Mouse (Mus musculus): ENCODE data around the gene Usp49. TPM values are rescaled to one million over a fixed set of nuclear protein-coding genes. Genes with fewer than 3 reads are reported as not detected.

The Usp49 gene
- polyA plus RNA-seq, 1 experiment from 2014 or later, result 7.9 TPM

- Histone ChIP-seq H3K27ac (ENCODE audit: low read depth, low read length) (no peak overlapping the region), H3K27me3 (ENCODE audit: control insufficient read depth, insufficient read depth, low read length) (no peaks in the 10 kb centered on the region), H3K4me2 (ENCODE audit: low read depth) (no peak overlapping the region), H3K9me3 (ENCODE audit: control insufficient read depth, low read length) (no peaks in the 10 kb centered on the region), H3K4me1 (ENCODE audit: control insufficient read depth, insufficient read depth, low read length) (peaks cover 13% of the 10 kb centered on the region), H3K9ac (ENCODE audit: low read length) (no peak overlapping the region), H3K36me3 (ENCODE audit: control insufficient read depth, insufficient read depth, low read length) (peaks cover 10% of the 10 kb centered on the region; the same call in 1 of the 2 replicates), H3K4me3 (ENCODE audit: low read depth, low read length) (no peak overlapping the region)
- no peak for DNase-seq (ENCODE audit: low spot score)
- WGBS, result 92% methylated on average over 13 of the region's 13 CpGs
- no peak for ATAC-seq (ENCODE audit: insufficient read depth, low FRiP score, low TSS enrichment)
Measured at GRCm38 (mm10) chr17:47600601-47601388, 29.7 kb upstream of the Usp49 start.

- Histone ChIP-seq H3K27ac (ENCODE audit: low read depth, low read length) (no peak overlapping the region), H3K27me3 (ENCODE audit: control insufficient read depth, insufficient read depth, low read length) (no peaks in the 10 kb centered on the region), H3K9ac (ENCODE audit: low read length) (no peak overlapping the region), H3K9me3 (ENCODE audit: control insufficient read depth, low read length) (no peaks in the 10 kb centered on the region), H3K4me1 (ENCODE audit: control insufficient read depth, insufficient read depth, low read length) (peaks cover 9% of the 10 kb centered on the region), H3K4me2 (ENCODE audit: low read depth) (no peak overlapping the region), H3K4me3 (ENCODE audit: low read depth, low read length) (no peak overlapping the region), H3K36me3 (ENCODE audit: control insufficient read depth, insufficient read depth, low read length) (peaks cover 10% of the 10 kb centered on the region; the same call in 1 of the 2 replicates)
- WGBS, result 90% methylated on average over 10 of the region's 10 CpGs
- ATAC-seq (ENCODE audit: insufficient read depth, low FRiP score, low TSS enrichment) (no peak), DNase-seq (ENCODE audit: low spot score) (no peak)
Measured at GRCm38 (mm10) chr17:47601389-47601755, 29.1 kb upstream of the Usp49 start.

- DNase-seq (ENCODE audit: low spot score), result no peak
- Histone ChIP-seq H3K9me3 (ENCODE audit: control insufficient read depth, low read length) (no peaks in the 10 kb centered on the region), H3K27ac (ENCODE audit: low read depth, low read length) (no peak overlapping the region), H3K36me3 (ENCODE audit: control insufficient read depth, insufficient read depth, low read length) (peaks cover 10% of the 10 kb centered on the region; the same call in 1 of the 2 replicates), H3K9ac (ENCODE audit: low read length) (no peak overlapping the region), H3K4me3 (ENCODE audit: low read depth, low read length) (no peak overlapping the region), H3K27me3 (ENCODE audit: control insufficient read depth, insufficient read depth, low read length) (no peaks in the 10 kb centered on the region), H3K4me2 (ENCODE audit: low read depth) (no peak overlapping the region), H3K4me1 (ENCODE audit: control insufficient read depth, insufficient read depth, low read length) (peaks cover 1% of the 10 kb centered on the region; the same call in 1 of the 2 replicates)
- 94% methylated on average over 11 of the region's 11 CpGs for WGBS
- ATAC-seq (ENCODE audit: insufficient read depth, low FRiP score, low TSS enrichment), result no peak
Measured at GRCm38 (mm10) chr17:47602289-47602688, 28.2 kb upstream of the Usp49 start.

GRCm38 (mm10) chr17:47606220-47606619 is 24.3 kb upstream of the Usp49 start:
- Histone ChIP-seq H3K27ac (ENCODE audit: low read depth, low read length) (no peak overlapping the region), H3K4me1 (ENCODE audit: control insufficient read depth, insufficient read depth, low read length) (peaks cover 5% of the 10 kb centered on the region; the same call in 1 of the 2 replicates), H3K27me3 (ENCODE audit: control insufficient read depth, insufficient read depth, low read length) (no peaks in the 10 kb centered on the region), H3K9ac (ENCODE audit: low read length) (no peak overlapping the region), H3K4me3 (ENCODE audit: low read depth, low read length) (no peak overlapping the region), H3K36me3 (ENCODE audit: control insufficient read depth, insufficient read depth, low read length) (peaks cover 1% of the 10 kb centered on the region; the same call in 1 of the 2 replicates), H3K9me3 (ENCODE audit: control insufficient read depth, low read length) (no peaks in the 10 kb centered on the region), H3K4me2 (ENCODE audit: low read depth) (no peak overlapping the region)
- WGBS, result 77% methylated on average over 5 of the region's 5 CpGs
- DNase-seq (ENCODE audit: low spot score) (no peak), ATAC-seq (ENCODE audit: insufficient read depth, low FRiP score, low TSS enrichment) (no peak)

GRCm38 (mm10) chr17:47609182-47609581 is 21.3 kb upstream of the Usp49 start:
- H3K4me1 ChIP-seq (ENCODE audit: control insufficient read depth, insufficient read depth, low read length), result peaks cover 11% of the 10 kb centered on the region
- no peak for ATAC-seq (ENCODE audit: insufficient read depth, low FRiP score, low TSS enrichment)
- no peaks in the 10 kb centered on the region for H3K9me3 ChIP-seq (ENCODE audit: control insufficient read depth, low read length)
- H3K27ac ChIP-seq (ENCODE audit: low read depth, low read length), result no peak overlapping the region
- H3K4me2 ChIP-seq (ENCODE audit: low read depth), result no peak overlapping the region
- no peaks in the 10 kb centered on the region for H3K27me3 ChIP-seq (ENCODE audit: control insufficient read depth, insufficient read depth, low read length)
- no peak overlapping the region for H3K4me3 ChIP-seq (ENCODE audit: low read depth, low read length)
- H3K9ac ChIP-seq (ENCODE audit: low read length), result no peak overlapping the region
- no peaks in the 10 kb centered on the region; the same call in 1 of the 2 replicates for H3K36me3 ChIP-seq (ENCODE audit: control insufficient read depth, insufficient read depth, low read length)
- DNase-seq (ENCODE audit: low spot score), result no peak
- 97% methylated on average over 4 of the region's 4 CpGs for WGBS

- Histone ChIP-seq H3K36me3 (ENCODE audit: control insufficient read depth, insufficient read depth, low read length) (peaks cover 2% of the 10 kb centered on the region; the same call in 1 of the 2 replicates), H3K27me3 (ENCODE audit: control insufficient read depth, insufficient read depth, low read length) (no peaks in the 10 kb centered on the region), H3K4me3 (ENCODE audit: low read depth, low read length) (peak within 1 kb of the TSS; percentile 88), H3K9ac (ENCODE audit: low read length) (peak within 1 kb of the TSS; percentile 73), H3K4me1 (ENCODE audit: control insufficient read depth, insufficient read depth, low read length) (peaks cover 11% of the 10 kb centered on the region), H3K4me2 (ENCODE audit: low read depth) (peak within 1 kb of the TSS; percentile 88), H3K9me3 (ENCODE audit: control insufficient read depth, low read length) (no peaks in the 10 kb centered on the region), H3K27ac (ENCODE audit: low read depth, low read length) (no peak within 1 kb of the TSS)
- WGBS, result under 1% methylated on average over 59 of the region's 59 CpGs
- peak; percentile 97 for DNase-seq (ENCODE audit: low spot score)
- peak; percentile 92 for ATAC-seq (ENCODE audit: insufficient read depth, low FRiP score, low TSS enrichment)
Measured at GRCm38 (mm10) chr17:47610849-47611660, 19.4 kb upstream of the Usp49 start, which contains the start of the genes Bysl, Med20 and Gm20517. Gene Bysl (minus strand): TSS chr17:47611492. Gene Med20 (plus strand): TSS chr17:47611582. Gene Gm20517 (plus strand): TSS chr17:47611589.

- Histone ChIP-seq H3K4me3 (ENCODE audit: low read depth, low read length) (peak overlapping the region; percentile 88), H3K27ac (ENCODE audit: low read depth, low read length) (no peak overlapping the region), H3K27me3 (ENCODE audit: control insufficient read depth, insufficient read depth, low read length) (no peaks in the 10 kb centered on the region), H3K4me1 (ENCODE audit: control insufficient read depth, insufficient read depth, low read length) (peaks cover 11% of the 10 kb centered on the region), H3K9me3 (ENCODE audit: control insufficient read depth, low read length) (no peaks in the 10 kb centered on the region), H3K4me2 (ENCODE audit: low read depth) (peak overlapping the region; percentile 88), H3K36me3 (ENCODE audit: control insufficient read depth, insufficient read depth, low read length) (peaks cover 2% of the 10 kb centered on the region; the same call in 1 of the 2 replicates), H3K9ac (ENCODE audit: low read length) (peak overlapping the region; percentile 73)
- WGBS, result 1% methylated on average over 13 of the region's 13 CpGs
- ATAC-seq (ENCODE audit: insufficient read depth, low FRiP score, low TSS enrichment), result no peak
- DNase-seq (ENCODE audit: low spot score), result no peak
Measured at GRCm38 (mm10) chr17:47611661-47611982, 18.9 kb upstream of the Usp49 start.

GRCm38 (mm10) chr17:47614018-47614417 is 16.5 kb upstream of the Usp49 start:
- Histone ChIP-seq H3K4me3 (ENCODE audit: low read depth, low read length) (no peak overlapping the region), H3K9ac (ENCODE audit: low read length) (no peak overlapping the region), H3K27me3 (ENCODE audit: control insufficient read depth, insufficient read depth, low read length) (no peaks in the 10 kb centered on the region), H3K4me1 (ENCODE audit: control insufficient read depth, insufficient read depth, low read length) (peaks cover 11% of the 10 kb centered on the region), H3K36me3 (ENCODE audit: control insufficient read depth, insufficient read depth, low read length) (peaks cover 4% of the 10 kb centered on the region; the same call in 1 of the 2 replicates), H3K9me3 (ENCODE audit: control insufficient read depth, low read length) (no peaks in the 10 kb centered on the region), H3K27ac (ENCODE audit: low read depth, low read length) (no peak overlapping the region), H3K4me2 (ENCODE audit: low read depth) (no peak overlapping the region)
- no peak for ATAC-seq (ENCODE audit: insufficient read depth, low FRiP score, low TSS enrichment)
- WGBS, result 83% methylated on average over 1 of the region's 1 CpGs
- no peak for DNase-seq (ENCODE audit: low spot score)
